Mouse (Mus musculus): ENCODE results near the gene Rftn1.
A peak's percentile ranks its signal among the peaks of the same experiment; 100 is the strongest.

Rftn1 gene

GRCm38 (mm10) chr17:50199075-50199850 lies 8.8 kb upstream of the Rftn1 start:
- DNase-seq = no peak

- no peak for DNase-seq
Measured at GRCm38 (mm10) chr17:50197572-50197971, 7.1 kb upstream of the Rftn1 start.

DNA sequence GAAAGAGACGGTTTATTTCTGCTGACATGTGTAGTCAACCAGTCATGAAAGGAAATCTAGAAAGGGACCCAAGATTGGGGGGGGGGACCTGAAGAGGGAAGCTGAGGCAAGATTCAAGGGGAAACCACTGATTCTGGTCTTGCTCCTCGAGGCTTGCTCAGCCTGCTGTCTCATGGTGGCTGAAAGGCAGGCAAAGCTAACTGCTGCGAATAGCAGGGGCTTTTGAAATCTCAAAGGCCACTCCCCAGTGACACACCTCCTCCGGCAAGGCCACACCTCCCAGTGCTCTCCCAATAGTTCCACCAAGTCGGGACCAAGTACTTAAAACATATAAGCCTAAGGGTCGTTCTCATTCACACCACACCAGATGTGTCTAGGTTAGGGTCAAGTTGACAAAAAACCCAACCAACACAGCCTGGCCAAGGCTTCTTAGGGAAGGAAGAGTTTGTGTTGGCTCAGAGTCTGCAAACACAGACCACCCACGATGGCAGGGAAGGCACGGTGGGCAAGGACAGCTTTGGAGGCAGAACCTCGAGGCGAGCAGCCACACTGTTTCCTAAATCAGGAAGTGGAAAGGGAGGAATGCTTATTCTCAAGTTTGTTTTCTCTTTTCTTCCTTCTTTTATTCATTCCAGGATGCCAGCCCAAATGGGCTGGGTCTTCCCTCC lies 5.7 kb upstream of the Rftn1 start:
- DNase-seq = no peak

- no peak for DNase-seq
Measured at GRCm38 (mm10) chr17:50195399-50195798, 4.9 kb upstream of the Rftn1 start.

- DNase-seq = no peak
Measured at GRCm38 (mm10) chr17:50194541-50194940, 4.1 kb upstream of the Rftn1 start.

GRCm38 (mm10) chr17:50193653-50194052 lies 3.2 kb upstream of the Rftn1 start:
- DNase-seq = no peak

DNA sequence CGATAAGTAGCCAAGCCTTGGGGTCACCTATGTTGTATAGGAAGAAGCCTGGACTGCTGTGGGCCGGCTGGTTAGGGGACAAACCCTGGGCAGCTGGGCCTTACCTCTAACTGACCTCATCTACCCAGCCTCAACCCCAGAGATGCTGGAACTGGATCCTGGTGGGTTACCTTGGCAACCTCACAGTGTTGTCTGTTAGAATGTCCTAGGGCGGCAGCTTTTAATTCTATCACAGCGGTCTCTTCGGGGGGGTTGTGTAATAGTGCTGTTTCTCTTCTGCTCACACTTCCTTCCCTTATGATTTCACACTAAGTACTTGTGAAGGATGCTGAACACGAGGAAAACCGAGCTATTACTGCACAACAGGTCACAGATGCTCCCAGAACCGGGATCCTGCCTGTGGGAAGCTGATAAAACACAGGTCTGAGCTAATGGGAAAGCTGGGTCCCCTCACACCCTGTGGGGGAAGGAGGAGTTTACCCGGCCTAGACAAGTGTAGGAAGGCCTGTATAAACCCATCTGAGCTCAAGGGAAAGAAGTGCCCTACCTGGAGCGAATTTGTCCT lies 2.0 kb upstream of the Rftn1 start:
- no peak for DNase-seq

- DNase-seq = no peak
Measured at GRCm38 (mm10) chr17:50191318-50191957, 964 bp upstream of the Rftn1 start.

GRCm38 (mm10) chr17:50189381-50190012 lies 977 bp downstream of the Rftn1 start:
- peak; percentile 65 for DNase-seq

GRCm38 (mm10) chr17:50188662-50189345 lies 1.7 kb downstream of the Rftn1 start:
- no peak for DNase-seq

GRCm38 (mm10) chr17:50185616-50186015 lies 4.9 kb downstream of the Rftn1 start:
- no peak for DNase-seq

DNA sequence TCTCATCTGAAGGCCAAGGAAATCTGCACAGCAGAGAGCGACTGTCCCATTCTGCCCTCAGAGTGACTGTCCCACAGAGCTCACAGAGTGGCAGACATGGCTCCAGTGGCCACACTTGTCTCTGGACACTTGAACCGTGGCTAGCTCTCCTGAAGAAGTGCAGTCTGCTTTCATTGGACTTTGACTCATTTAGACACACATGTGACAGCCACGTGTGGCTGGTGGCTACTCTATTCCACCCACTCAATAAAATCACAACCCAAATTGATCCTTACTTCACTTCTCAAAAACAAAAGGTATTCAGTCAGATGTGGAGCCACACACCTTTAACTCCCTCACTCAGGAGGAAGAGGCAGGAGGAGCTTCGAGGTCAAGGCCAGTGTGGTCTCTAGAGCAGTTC lies 5.4 kb downstream of the Rftn1 start:
- DNase-seq = no peak

DNA sequence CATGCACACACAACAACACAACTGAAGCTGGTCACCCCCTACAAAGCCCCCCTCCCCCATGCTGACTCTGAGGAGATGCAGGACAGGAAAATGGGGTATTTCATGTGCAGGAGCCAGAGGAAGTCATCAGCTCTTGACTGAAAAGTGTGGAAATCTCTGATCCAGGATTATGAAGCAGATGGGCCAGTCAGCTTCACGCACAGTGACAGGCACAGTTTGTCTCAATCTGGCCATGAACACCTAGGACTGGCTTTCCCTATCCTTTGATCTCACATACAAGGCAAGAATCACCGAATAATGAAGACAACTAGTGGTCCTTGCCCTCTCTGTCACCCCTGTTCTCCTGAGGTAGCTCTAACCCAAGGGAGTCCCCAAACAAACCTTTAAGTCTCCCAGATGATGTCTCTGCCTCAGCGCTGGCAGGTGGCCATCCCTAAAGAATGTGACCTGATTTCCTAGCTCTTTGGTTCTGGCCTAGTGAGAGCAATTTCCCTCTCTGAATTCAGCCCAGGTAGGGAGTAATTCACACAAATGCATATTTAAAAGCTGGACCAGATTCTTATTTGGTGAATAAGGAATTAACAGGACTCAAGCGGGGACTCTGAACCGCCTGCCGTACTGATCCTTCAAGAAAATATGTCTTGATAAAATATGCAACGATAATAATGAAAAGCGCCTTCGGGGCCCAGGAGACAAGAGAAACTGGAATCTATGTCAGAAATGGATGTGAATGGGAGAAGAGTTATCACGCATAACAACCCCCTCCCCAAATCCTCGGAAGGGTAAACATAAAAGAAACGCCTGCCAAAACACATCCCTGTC lies 6.0 kb downstream of the Rftn1 start:
- no peak for DNase-seq

- no peak for DNase-seq
Measured at GRCm38 (mm10) chr17:50183300-50183699, 7.2 kb downstream of the Rftn1 start.

- no peak for DNase-seq
Measured at GRCm38 (mm10) chr17:50182542-50182951, 7.9 kb downstream of the Rftn1 start.

DNA sequence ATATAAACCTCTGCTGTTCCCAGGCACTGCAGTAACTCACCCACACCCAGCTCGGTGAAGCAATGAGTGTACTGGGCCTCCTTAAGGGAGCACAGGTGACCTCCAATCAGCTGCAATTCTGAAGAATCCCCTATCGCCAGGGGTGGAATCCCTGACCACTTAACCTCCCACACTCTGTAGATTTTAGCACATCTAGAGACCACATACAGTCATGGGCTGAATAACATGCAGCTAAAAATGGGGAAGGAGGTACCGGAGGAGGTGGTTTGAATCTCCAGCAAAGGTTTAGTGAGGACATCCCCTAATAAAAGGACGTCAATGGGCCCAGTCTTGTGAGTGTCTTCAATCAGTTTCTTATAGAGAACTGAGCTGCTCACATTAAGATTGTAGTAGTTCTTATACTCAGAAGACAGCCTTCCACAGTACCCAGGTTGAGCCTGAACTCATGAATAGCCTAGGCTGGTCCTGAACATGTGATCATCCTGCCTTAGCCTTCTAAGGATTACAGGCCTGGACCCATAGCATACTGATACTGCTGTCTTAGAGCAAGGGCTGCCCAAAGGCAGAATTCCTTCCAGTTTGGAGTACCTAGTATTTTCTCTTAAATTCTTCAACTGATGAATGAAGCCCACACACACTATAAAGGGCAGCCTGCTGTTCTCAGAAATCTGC lies 9.4 kb downstream of the Rftn1 start:
- no peak for DNase-seq

DNA sequence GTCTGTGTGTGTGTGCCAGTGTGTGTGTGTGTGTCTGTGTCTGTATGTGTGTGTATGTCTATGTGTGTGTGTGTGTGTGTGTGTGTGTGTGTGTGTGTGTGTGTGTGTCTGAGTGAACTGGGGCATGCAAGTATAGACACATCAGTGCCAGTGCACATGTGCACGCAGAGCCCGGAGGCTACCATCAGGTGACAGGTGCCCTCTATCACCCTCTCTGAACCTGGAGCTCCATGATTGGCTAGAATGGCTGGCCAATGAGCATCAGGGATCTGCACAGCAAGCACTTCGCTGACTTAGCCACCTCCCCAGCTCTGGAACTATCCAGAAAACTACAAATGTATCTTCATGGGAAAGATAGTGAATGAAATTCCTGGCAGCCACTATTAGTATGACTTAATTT lies 16.7 kb downstream of the Rftn1 start:
- no peak for DNase-seq

DNA sequence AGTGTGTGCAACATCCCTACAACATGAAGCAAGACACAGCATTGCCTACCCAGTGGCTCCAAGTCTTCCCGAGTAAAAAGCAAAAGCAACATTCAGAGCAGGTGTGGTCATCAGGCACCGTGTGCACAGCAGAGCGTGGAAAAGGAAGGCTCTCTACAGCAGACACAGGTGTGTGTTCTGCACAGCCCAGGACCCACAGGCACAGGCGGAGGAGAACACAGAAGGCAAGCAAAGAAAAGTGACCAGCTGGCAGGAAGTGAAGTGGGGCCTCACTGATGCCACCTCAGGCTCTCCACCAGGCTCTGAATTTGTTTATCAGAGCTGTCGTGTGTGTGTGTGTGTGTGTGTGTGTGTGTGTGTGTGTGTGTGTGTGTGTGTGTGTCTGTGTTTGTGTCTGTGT lies 17.1 kb downstream of the Rftn1 start:
- no peak for DNase-seq

- no peak for DNase-seq
Measured at GRCm38 (mm10) chr17:50172795-50173194, 17.7 kb downstream of the Rftn1 start.

DNA sequence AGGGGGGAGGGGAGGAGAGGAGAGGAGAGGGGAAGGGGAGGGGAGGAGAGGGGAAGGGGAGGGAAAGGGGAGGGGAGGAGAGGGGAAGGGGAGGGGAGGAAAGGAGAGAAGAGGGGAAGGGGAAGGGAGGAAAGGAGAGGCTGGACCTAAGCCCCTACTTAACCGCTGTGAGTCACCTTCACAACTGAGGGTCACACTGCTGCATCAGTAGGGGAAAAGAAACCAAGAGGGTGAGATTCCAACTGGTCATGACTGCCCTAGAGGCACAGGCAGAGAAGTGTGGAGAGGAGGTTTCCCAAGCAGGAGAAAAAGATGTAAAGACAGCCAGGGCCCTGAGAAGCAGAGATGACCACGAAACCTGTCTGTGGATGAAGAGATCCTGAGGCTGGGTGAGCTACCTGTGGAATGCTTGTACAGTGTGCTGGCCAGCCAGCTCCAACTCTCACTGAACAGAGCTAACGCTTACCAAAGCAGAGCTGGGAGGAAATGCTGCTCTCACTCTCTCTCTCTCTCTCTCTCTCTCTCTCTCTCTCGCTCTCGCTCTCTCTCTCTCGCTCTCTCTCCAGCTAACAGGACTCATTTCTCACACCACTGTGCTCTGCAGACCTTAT lies 19.4 kb downstream of the Rftn1 start:
- DNase-seq = no peak

All from liver (tissue).